Mouse (Mus musculus): Measurements from ENCODE around the gene Olfr789. TPM values are rescaled to one million over a fixed set of nuclear protein-coding genes. Genes with fewer than 3 reads are reported as not detected.

The Olfr789 gene
- polyA plus RNA-seq (2012; fragmentation: generic; extraction: Trizol) = not detected
- long read RNA-seq, experiment 1 = 0 reads
- long read RNA-seq, experiment 2 = 0 reads

GRCm38 (mm10) chr10:129484452-129484851 is at the start of gene Olfr789:
Olfr789 (plus strand) TSS chr10:129484752.
- Histone ChIP-seq H3K27me3 (ENCODE audit: control insufficient read depth, insufficient read depth, insufficient read length) (no peaks in the 10 kb centered on the region), H3K79me2 (ENCODE audit: control insufficient read depth, insufficient read depth) (no peaks in the 10 kb centered on the region), H3ac (ENCODE audit: control insufficient read depth, insufficient read length, low read depth) (no peak within 1 kb of the TSS), H3K36me3 (ENCODE audit: control insufficient read depth, insufficient read depth) (no peaks in the 10 kb centered on the region), H3K79me3 (ENCODE audit: low read depth) (no peaks in the 10 kb centered on the region), H3K4me3 (ENCODE audit: insufficient read depth, poor library complexity, severe bottlenecking) (no peak within 1 kb of the TSS)
- TF ChIP-seq MYOD1 (IDR thresholded peaks at IDR 0.05; ENCODE audit: control insufficient read depth, insufficient read length, low read depth) (no peak), MAX (IDR thresholded peaks at IDR 0.05) (no peak), FOSL1 (IDR thresholded peaks at IDR 0.05; ENCODE audit: insufficient read depth, low read length, poor library complexity, severe bottlenecking) (no peak), MYOG (IDR thresholded peaks at IDR 0.05; ENCODE audit: control insufficient read depth, extremely low read depth, insufficient read length) (no peak), USF1 (IDR thresholded peaks at IDR 0.05; ENCODE audit: low read depth) (no peak), CTCF (IDR thresholded peaks at IDR 0.05; ENCODE audit: control insufficient read depth, insufficient read depth, insufficient read length) (no peak), CEBPB (IDR thresholded peaks at IDR 0.05; ENCODE audit: low read depth) (no peak)

GRCm38 (mm10) chr10:129461562-129461961 is 23.0 kb upstream of the Olfr789 start, which contains the start of gene Olfr787:
Olfr787 (plus strand) TSS chr10:129461862.
- no peak for TF ChIP-seq MYOD1 (IDR thresholded peaks at IDR 0.05; ENCODE audit: control insufficient read depth, insufficient read length, low read depth)
- TF ChIP-seq CEBPB (IDR thresholded peaks at IDR 0.05; ENCODE audit: low read depth) = no peak
- TF ChIP-seq FOSL1 (IDR thresholded peaks at IDR 0.05; ENCODE audit: insufficient read depth, low read length, poor library complexity, severe bottlenecking) = no peak
- TF ChIP-seq CTCF (IDR thresholded peaks at IDR 0.05; ENCODE audit: control insufficient read depth, insufficient read depth, insufficient read length) = no peak
- no peak for TF ChIP-seq USF1 (IDR thresholded peaks at IDR 0.05; ENCODE audit: low read depth)
- TF ChIP-seq MYOG (IDR thresholded peaks at IDR 0.05; ENCODE audit: control insufficient read depth, extremely low read depth, insufficient read length) = no peak
- TF ChIP-seq MAX (IDR thresholded peaks at IDR 0.05) = no peak
- Histone ChIP-seq H3K79me3 (ENCODE audit: low read depth) (no peaks in the 10 kb centered on the region), H3K36me3 (ENCODE audit: control insufficient read depth, insufficient read depth) (no peaks in the 10 kb centered on the region), H3K4me3 (ENCODE audit: insufficient read depth, poor library complexity, severe bottlenecking) (no peak within 1 kb of the TSS), H3ac (ENCODE audit: control insufficient read depth, insufficient read length, low read depth) (no peak within 1 kb of the TSS), H3K27me3 (ENCODE audit: control insufficient read depth, insufficient read depth, insufficient read length) (no peaks in the 10 kb centered on the region), H3K79me2 (ENCODE audit: control insufficient read depth, insufficient read depth) (no peaks in the 10 kb centered on the region)

GRCm38 (mm10) chr10:129470698-129471097 is 13.9 kb upstream of the Olfr789 start, which contains the start of gene Olfr788:
Olfr788 (plus strand) TSS chr10:129470998.
- Histone ChIP-seq H3K79me3 (ENCODE audit: low read depth) (no peaks in the 10 kb centered on the region), H3K79me2 (ENCODE audit: control insufficient read depth, insufficient read depth) (no peaks in the 10 kb centered on the region), H3ac (ENCODE audit: control insufficient read depth, insufficient read length, low read depth) (no peak within 1 kb of the TSS), H3K27me3 (ENCODE audit: control insufficient read depth, insufficient read depth, insufficient read length) (no peaks in the 10 kb centered on the region), H3K36me3 (ENCODE audit: control insufficient read depth, insufficient read depth) (no peaks in the 10 kb centered on the region), H3K4me3 (ENCODE audit: insufficient read depth, poor library complexity, severe bottlenecking) (no peak within 1 kb of the TSS)
- TF ChIP-seq CEBPB (IDR thresholded peaks at IDR 0.05; ENCODE audit: low read depth) = no peak

- no peak for TF ChIP-seq CEBPB (IDR thresholded peaks at IDR 0.05; ENCODE audit: low read depth)
- no peak for TF ChIP-seq MYOD1 (IDR thresholded peaks at IDR 0.05; ENCODE audit: control insufficient read depth, insufficient read length, low read depth)
- H3K27me3 ChIP-seq (ENCODE audit: control insufficient read depth, insufficient read depth, insufficient read length) = no peaks in the 10 kb centered on the region
- H3K36me3 ChIP-seq (ENCODE audit: control insufficient read depth, insufficient read depth) = no peaks in the 10 kb centered on the region
- no peaks in the 10 kb centered on the region for H3K79me2 ChIP-seq (ENCODE audit: control insufficient read depth, insufficient read depth)
- no peak overlapping the region for H3K4me3 ChIP-seq (ENCODE audit: insufficient read depth, poor library complexity, severe bottlenecking)
- H3ac ChIP-seq (ENCODE audit: control insufficient read depth, insufficient read length, low read depth) = no peak overlapping the region
- H3K79me3 ChIP-seq (ENCODE audit: low read depth) = no peaks in the 10 kb centered on the region
Observed at GRCm38 (mm10) chr10:129473256-129473655, 11.3 kb upstream of the Olfr789 start.

- Histone ChIP-seq H3K36me3 (ENCODE audit: control insufficient read depth, insufficient read depth) (no peaks in the 10 kb centered on the region), H3ac (ENCODE audit: control insufficient read depth, insufficient read length, low read depth) (no peak overlapping the region), H3K79me2 (ENCODE audit: control insufficient read depth, insufficient read depth) (no peaks in the 10 kb centered on the region), H3K79me3 (ENCODE audit: low read depth) (no peaks in the 10 kb centered on the region), H3K4me3 (ENCODE audit: insufficient read depth, poor library complexity, severe bottlenecking) (no peak overlapping the region), H3K27me3 (ENCODE audit: control insufficient read depth, insufficient read depth, insufficient read length) (no peaks in the 10 kb centered on the region)
- no peak for TF ChIP-seq FOSL1 (IDR thresholded peaks at IDR 0.05; ENCODE audit: insufficient read depth, low read length, poor library complexity, severe bottlenecking)
- no peak for TF ChIP-seq CTCF (IDR thresholded peaks at IDR 0.05; ENCODE audit: control insufficient read depth, insufficient read depth, insufficient read length)
Observed at GRCm38 (mm10) chr10:129473723-129474122, 10.8 kb upstream of the Olfr789 start.

GRCm38 (mm10) chr10:129490101-129490500 is 5.5 kb downstream of the Olfr789 start:
- Histone ChIP-seq H3K79me3 (ENCODE audit: low read depth) (no peaks in the 10 kb centered on the region), H3K27me3 (ENCODE audit: control insufficient read depth, insufficient read depth, insufficient read length) (no peaks in the 10 kb centered on the region), H3K36me3 (ENCODE audit: control insufficient read depth, insufficient read depth) (no peaks in the 10 kb centered on the region), H3K4me3 (ENCODE audit: insufficient read depth, poor library complexity, severe bottlenecking) (no peak overlapping the region), H3K79me2 (ENCODE audit: control insufficient read depth, insufficient read depth) (no peaks in the 10 kb centered on the region), H3ac (ENCODE audit: control insufficient read depth, insufficient read length, low read depth) (no peak overlapping the region)
- TF ChIP-seq MYOG (IDR thresholded peaks at IDR 0.05; ENCODE audit: control insufficient read depth, extremely low read depth, insufficient read length) (no peak), USF1 (IDR thresholded peaks at IDR 0.05; ENCODE audit: low read depth) (no peak), MYOD1 (IDR thresholded peaks at IDR 0.05; ENCODE audit: control insufficient read depth, insufficient read length, low read depth) (no peak), FOSL1 (IDR thresholded peaks at IDR 0.05; ENCODE audit: insufficient read depth, low read length, poor library complexity, severe bottlenecking) (no peak), MAX (IDR thresholded peaks at IDR 0.05) (no peak), CEBPB (IDR thresholded peaks at IDR 0.05; ENCODE audit: low read depth) (no peak), CTCF (IDR thresholded peaks at IDR 0.05; ENCODE audit: control insufficient read depth, insufficient read depth, insufficient read length) (no peak)

Data from C2C12 (cell line).